Mouse (Mus musculus) urinary bladder, adult 2 months (tissue): ENCODE data around the gene Prkag2. TPM values are rescaled to one million over a fixed set of nuclear protein-coding genes. Genes with fewer than 3 reads are reported as not detected.

Experiments used
- DNase-seq: peaks from one replicate; pipeline ENCODE4 v3.0.0; 2022; ENCODE audit warnings: low spot score
- polyA plus RNA-seq: library from polyadenylated mRNA; depleted of rRNA; stranded (reverse); fragments of >200 nt; gene quantifications from 2 replicates; pipeline ENCODE4 v1.2.3, GENCODE M21; 2012

The Prkag2 gene
- polyA plus RNA-seq, 1 experiment, result 142 TPM

DNA sequence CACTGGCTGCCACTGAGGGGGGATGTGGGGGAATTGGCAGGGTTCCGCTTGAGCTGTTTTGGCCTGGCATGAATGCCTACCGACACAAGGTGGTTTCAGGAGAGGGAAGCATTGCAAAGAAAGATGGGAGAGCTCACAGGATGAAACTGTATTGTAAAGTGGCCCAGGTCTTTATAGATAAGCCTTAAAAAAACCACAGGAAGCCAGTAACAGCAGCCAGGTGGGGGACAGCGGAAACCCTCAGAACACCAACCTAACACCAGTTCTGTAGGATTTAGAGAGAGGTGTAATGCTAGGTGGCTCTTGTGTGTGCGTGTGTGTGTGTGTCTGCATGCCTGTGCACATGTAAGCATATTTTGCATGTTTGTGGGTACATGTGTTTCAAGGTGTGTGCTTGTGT, 101.1 kb downstream of the Prkag2 start:
- DNase-seq, result no peak

DNA sequence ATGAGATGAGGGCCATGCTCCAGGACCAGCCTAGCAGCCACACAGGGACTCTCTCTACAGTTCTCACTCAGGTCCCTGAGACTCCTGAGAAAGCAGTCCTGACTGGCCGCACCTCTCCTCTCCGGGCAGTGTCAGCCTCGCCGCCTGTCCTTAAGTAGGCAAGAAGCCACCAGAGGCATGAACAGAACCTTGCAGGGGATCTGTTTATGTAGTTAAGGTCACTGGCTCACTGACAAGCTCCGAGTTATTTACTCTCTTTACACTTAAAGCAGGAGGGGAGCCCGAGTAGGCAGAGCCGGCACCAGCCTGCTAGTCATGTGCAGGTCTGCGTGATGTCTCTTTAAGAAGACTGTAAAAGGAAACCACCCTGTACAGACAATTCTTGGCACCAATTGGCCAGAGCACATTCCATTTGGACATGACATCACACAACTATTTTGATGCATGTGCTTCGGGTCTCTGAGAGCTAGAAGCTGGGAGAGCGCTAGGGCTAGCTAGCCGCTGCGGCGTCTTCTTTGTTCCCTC, 104.8 kb downstream of the Prkag2 start:
- DNase-seq, result peak; percentile 41

DNA sequence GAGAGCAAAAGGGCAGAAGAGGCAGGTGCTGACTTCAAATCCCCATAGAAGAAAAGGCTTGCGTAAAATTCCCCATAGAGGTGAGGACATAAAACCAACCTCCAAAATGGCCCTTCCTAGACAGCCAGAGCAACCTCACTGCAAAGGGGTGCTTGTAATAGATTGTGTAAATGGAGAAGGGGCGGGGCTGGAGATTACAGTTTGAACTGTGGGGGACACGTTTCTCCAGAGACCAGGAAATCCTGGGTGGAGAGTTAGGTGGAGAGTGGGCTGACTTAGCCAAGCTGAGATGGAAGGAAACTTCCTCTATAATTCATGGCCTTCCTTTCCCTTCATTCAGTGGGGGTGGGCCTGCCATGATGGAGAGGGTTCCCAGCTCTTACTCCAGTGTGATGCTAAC, 107.3 kb downstream of the Prkag2 start:
- no peak for DNase-seq

DNA sequence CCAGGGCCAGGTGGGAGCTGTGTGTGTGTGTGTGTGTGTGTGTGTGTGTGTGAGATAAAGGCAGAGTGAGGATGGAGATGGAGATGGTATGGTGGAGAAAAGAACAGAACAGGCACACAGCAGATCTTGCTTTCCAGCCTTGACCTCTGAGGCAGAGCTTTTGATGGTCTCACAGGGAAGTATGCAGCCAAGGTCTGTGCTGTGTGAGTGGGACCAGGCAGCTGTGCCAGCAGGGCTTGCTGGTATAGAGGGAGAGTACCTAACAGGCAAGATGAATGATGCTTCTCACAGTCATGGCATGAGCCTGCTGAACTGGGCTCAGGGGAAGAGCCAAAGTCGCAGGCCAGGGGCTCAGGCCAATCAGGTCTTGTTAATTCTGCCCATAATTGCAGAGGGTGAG, 108.9 kb downstream of the Prkag2 start:
- DNase-seq, result no peak

DNA sequence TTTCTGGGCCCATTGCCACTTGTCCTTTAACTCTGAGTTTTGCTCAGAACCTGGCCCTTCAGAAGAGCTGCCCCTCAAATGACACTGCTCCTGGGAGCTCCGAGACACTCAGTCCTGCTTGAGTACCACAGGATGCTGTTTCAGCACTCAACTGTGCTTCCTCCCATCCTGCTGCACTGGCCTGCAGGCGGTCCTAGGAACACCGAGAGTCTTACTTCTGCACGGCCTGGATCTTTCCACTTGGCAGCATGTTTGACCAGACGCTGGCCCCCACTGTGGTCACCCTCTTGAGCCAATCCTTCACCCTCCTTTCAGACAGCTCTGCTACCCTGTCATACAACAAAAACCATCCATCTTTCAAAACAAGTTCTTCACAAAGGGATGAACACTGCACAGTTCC, 110.0 kb downstream of the Prkag2 start:
- no peak for DNase-seq

DNA sequence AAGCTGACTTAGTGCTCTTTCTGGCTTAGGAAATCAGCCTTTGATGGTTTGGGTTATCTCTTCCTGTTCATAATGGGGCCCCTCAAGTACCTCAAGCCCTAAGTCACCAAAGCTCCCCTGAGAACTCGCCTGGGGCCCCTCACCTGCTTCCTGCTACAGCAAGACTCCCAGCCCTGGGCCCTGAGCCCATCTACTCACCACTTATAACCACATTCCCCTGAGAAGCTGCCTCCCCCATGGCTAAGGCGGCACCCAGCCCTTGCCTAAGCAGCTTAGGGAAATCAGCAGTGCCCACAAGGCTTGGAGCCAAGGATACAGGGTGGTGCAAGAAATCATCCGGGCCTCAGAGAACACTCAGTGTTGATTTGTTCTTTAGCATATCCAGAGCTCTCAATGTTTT, 110.8 kb downstream of the Prkag2 start:
- no peak for DNase-seq

DNA sequence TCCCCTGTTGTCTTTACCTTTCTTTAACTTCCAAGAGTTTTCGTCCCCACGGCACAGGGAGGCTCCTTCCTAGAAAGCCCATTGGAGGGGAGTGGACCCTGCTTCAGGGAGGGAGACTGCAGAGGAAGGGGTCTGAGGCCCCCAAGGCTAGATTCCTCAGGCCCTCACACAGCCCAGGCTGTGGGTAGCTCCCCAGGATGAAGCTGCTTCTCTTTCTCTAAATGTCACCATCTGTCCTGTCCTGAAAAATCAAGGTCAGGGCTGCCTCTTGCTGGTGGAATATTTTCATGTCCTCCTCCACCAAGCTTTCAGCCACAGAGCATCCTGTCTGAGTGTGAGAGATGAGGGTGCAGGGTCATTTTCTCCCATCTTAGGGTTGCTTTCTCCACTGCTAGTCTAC, 113.5 kb downstream of the Prkag2 start:
- no peak for DNase-seq

DNA sequence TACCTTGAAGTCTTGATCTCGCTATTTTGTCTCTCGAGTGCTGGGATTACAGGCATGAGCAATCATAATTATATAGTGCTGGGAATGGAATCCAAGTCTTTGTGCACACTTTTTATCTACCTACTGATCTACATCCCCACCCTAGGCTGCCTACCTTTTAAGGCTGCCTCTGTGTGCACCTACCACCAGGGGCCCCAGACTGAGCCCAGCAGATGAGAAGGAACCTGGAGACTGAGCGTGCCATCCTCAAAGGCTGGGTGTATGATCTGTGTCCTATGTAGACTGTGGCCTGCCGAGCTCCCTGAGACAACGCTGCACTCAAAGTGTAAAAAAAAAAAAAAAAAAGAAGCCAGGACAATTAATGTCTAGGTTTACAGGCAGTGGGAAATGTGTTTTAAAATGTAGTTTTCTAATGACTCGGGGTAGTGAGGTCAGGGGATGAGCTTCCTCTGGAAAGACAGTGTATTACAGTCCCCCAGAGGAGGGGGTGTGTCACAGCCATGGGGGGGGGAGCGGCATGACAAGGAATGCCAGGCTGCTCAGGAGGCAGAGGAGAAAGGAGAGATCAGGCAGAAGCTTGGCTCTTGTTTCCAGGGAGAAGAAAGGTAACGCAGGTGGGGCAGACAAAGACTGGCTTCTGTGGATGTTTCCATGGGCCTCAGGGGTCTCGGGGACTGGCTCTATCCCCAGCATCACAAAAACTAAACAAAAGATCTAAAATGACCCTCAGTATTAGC, 114.1 kb downstream of the Prkag2 start:
- DNase-seq, result no peak

DNA sequence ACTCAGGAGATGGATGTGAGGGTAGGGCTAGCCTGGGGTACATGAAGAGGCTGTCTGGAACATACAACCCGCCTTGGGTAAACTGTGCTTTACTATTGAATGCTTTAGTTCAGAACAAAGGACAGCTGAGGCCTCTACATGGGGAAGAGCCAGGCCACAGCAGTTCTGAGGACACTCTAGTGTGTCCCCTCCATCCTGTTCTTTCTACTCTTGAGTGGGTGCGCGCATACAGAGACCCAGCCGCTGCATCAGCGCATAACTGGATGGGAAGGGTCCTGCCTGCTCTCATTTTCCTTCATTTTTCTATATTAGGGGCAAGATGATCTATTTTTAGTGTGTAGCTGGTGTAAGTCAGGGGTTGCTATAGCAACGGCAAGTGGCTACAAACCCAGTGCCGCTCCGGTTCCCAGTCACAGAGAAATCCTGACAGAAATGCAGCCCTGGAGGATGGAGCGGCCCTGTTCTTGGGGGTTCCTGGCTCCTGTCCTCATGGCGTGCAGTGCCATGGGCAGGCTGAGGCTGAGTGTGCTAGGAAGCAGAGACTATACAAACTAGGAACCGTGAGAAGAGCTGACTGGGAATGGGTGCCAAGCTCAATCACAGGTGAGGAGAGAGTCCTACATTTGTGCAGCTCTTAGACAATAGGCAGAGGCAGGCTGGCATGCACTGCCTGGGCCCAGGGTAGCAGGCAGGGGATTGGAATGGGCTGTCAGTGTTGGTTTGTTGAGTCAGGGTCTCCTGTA, 114.8 kb downstream of the Prkag2 start:
- no peak for DNase-seq

DNA sequence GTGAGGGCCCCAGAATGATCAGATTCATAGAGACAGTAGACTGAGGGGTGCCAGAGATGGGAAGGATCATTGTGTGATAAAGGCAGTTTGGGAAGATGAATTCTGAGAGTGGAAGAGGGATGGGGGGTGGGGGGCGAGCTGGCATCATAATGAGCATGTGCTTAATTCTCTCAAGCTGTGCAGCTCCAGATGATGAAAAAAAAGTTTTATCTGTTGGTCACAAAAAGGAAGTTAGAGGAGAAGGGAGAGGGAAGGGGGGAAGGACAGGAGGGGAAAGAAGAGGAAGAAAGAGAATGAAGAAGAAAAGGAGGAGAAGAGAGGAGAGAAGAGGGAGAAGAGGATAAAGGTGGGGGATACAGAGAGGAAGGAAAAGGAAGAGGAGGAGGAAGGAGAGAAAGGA, 116.3 kb downstream of the Prkag2 start:
- DNase-seq, result no peak

DNA sequence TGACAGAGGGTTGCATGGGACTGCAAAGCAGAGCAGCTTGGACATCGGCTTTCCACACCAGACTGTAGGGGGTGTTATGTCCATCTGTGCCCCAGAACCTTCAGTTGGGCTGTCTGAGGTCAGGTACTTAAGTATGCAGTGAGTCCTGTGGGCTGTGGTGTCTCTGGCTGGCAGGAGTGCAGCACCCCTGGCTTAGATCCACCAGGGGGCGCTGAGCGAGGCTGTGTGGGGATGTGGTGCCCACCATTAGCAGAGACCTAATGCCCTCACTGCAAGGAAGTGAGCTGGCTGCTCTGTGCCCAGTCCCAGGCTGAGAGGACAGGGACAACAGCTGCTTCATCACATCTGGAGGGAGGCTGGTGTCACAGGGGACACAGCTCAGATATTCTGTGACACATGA, 116.9 kb downstream of the Prkag2 start:
- no peak for DNase-seq

DNA sequence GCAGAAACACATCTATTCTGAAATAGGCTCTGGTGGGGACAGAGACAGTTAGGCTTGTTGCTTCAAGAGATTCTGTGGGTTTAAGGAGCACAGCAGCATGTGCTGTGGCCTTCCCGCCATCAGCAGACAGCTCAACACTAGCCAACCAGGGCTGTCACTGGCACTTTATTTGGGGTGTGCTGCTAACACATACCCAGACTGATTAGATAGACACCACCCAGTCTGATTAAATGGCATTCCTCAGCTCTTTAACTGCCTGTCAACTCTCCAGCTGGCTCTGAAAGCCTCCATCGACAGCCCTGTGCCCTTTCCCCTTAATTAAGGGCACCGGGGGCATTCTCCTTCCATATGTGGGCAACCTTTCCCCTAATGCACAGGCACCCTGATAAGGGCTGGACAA, 118.2 kb downstream of the Prkag2 start:
- no peak for DNase-seq

DNA sequence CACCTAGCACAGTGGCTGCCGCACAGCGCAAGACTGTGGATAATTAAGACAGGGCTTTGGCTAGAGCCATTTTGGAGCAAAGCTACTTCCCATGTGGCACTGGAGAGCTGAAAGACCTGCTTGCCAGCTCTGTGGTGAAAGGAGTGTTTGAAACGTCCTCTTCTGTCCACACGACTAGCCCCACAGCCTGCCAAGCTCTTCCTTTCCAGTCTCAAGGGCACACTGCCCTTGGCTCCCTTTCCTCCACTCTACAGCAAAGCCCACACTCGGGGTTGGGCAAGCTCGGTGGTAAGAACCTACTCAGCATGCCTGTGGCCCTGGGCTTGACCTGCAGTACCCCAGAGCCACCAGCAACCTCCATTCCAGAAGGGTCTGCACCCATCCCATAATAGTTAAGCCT, 118.7 kb downstream of the Prkag2 start:
- DNase-seq, result no peak

DNA sequence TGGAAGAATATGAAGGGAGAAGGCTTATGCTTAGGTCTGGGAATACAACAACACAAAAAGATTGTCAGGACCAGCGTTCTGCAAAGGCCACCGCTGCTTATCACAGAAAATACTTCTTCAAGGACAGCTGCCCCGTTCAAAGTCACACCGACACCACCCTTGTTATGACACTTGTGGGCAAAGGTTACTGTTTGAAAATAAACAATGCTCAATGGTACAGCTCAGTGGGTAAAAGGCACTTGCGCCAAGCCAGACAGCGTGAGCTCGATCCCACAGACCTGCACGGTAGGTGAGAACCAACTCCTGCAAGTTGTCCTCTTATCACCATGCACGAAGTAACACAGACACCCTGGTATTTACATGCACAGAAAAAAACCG, 120.5 kb downstream of the Prkag2 start:
- DNase-seq, result no peak

DNA sequence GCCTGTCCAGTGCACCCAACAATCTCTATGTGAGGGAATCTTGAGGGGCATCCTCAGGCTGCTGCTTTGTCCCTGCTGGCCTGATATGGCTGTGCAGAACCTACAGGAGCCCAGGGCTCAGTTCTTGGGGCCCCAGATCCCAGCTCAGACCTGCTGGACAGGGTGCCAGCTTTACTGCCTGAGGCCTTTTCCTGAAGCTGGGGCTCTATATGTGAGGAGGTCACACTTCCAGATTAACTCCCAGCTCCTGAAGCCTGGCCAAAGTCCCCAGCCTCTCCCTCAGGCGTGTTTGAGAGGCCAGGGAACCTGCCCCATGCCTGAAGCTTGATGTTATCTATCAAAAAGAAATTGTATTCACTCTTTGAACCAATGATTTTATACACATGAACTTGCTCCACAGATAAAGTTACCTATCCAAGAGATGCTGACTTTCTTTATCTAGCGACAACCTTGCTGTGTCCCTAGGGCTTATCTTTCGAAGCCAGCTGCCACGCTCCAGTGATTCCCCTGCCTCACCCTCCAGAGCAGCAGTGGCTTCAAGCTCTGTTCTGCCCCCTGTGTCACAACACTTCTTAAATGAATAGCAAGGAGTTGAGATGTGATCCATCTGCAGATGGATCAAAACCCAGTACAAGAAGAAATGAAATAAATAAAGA, 121.0 kb downstream of the Prkag2 start:
- no peak for DNase-seq

DNA sequence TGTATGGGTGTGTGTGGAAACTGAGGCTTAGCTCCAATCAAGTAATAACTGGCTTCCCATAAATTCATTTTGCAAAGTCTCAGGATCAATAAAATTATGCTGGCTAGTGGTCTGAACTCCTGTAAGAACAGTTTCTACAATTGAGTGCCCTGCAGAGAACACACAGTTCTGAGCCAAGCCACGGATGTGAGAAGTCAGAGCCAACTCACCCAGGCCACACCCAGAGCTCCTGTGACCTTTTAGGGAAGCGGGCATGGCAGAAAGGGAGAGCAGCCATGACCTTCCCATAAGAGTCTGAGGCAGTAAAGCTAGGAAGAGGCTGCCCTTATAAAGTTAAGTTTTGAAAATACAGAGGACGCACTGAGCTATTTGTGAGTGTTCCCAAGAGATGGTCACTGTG, 123.5 kb downstream of the Prkag2 start:
- DNase-seq, result no peak

DNA sequence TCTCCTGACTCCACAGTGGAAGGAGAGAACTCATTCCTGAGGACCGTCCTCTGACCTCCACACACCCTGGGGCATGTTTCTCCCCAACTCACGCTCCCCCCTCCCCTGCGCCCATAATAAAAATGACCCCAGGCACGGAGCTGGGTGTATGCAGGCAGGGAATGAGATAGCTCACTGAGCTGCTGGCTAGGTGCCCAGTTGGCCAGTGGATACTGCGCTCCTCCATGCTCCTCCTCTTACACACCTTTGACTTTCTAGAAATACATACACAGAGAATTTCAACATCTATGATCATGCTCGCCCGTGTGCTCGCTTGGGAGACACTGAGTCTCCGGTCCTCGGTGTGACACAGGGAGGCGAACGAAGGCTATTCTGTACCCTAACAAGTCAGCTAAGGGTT, 124.2 kb downstream of the Prkag2 start:
- no peak for DNase-seq

DNA sequence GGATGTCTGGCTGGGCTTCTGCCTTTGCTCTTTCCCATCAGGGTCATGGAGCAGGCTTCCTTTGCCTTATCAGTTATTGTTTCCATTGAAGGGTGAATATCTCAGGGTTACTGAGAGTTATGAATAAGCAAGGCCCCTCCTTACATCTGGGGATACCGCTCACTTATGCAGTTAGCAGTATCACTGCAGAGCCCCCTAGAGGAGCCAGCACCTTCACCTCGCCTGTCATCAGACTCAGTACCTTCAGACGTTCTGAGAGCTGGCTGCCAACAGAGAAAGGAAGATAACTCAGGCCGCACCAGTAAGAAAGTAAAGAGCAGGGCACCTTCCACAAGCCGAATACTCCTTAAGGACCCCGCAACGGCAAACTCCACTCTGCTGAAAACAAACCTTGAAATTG, 125.3 kb downstream of the Prkag2 start:
- DNase-seq, result no peak

DNA sequence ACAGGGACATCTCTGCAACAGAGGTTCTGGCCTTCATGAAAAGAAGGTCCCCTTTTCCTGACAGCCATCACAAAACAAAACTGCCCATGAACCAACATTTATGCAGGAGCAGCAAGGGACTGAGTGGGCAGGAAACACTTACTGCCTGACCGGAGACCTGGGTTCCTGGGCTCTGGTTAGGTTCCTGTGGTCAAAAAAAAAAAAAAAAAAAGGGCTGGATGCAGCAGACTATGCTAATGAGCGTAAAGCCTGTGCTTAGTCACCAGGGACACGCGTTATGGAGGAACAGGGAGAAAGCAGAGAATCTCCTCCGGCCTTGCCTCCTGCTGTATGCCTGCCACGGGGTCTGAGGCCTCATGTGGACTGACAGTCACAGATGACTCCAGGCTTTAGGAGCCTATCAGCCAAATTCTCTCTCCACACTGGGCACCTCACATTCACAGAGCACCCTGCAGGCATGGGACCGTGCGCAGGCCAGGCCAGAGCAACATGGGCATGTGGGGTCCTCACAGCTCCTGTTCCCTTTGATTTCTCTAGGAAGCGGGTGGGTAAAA, 126.7 kb downstream of the Prkag2 start:
- DNase-seq, result no peak

DNA sequence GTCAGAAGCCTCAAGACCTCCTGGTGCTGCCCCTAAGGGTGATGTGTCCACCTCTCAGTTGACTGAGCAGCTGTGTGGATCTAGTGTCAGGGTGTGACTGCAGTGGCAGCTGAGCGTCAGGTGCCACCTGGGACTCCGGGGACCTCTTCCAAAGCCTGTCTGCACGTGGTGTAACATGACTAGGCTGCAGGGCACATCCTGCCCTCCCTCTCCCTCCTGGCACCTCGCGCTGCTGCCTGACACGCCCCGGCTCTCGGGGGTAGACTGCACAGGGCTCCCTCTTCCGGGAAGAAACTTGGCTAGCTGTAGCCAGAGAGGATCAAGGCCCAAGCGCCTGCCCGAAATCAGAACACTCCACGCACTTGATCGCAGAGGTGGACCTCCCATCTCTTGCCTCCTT, 127.2 kb downstream of the Prkag2 start:
- DNase-seq, result peak; percentile 34

DNA sequence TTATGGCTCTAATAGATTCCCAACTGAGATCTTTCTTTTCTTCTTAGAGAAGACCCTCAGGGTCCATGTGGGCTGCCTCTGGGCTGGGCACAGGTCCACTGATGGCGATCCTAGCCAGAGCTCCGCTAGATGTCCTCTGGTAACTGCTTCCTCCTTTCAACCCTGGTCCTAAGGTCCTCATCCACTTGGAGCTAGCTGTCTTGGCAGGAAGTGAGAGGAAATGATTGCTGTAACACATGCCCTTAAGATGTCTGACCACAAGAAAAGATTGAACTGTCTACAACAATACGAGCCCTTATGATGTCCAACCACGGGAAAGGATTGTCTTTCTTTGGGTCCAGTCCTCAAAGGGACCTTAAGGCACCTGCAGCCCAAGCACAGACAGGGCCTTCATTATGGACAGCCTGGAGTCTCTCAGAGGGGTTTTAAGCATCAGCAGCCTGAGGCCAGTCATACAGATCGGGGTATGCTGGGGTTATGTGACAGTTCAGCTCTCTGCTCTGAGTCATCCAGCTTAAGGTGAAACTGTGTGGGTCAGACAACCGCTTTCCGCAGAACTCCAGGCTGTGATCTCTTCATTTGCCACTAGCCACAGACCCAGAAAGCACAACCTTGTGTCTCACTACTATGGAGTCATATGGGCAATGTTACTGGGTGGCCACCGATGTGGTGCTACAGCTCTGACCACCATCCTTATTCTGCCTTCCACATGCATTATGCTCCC, 129.7 kb downstream of the Prkag2 start:
- DNase-seq, result no peak
